Comparison of ENCODE assay signal across 8 mouse cellular contexts in the genomic region with DNA sequence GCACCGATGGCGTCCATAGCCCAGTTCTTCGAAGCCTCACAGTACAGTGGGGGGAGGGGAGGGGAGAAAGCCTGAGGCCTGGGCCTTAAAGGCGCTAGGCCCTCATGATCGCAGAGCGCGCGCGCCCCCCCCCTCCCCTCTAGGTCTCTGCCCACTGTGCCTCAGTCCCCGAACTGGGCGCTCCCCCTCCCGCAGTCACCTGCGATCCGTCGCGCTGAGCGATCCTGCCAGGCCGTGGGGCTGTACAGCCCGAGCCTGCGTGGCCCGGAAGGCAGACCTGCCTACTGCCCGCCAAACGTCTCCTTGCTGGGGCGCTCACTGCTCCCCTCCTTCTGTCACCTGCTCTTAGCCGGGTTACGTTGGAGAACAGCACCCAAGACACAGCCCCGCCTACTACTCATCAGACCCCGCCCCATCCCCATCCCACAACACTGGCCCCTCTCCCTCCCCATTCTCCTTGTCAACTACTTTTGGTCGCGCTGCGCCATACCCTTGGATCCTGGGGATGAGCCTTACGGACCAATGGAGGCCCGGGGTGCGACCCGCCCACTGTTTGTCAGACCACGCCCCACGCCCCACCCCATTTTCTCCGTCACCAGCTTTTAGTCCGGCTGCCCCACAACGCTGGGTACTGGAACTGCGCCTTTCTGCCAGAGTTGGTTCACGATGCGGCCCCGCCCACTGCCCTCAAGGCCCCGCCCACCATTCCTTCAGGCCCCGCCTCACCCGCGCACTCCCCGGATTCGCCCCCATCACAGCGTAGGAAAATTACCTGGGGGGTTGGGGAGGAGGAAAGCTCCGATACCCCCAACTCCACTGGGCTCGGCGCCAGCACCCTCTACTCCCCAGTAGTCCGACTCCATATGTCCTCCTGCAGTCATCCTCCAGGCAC. TPM values are rescaled to one million over a fixed set of nuclear protein-coding genes. Genes with fewer than 3 reads are reported as not detected.
DNase-seq lines count a peak whose midpoint lies in the region; ATAC-seq lines count a peak whose summit lies in the region.

No protein-coding gene starts in this region.

- DNase-seq in MN1 (ENCODE audit: low spot score), result peak; percentile 98
- DNase-seq in cerebellum, adult 9-11 months, result peak; percentile 98
- DNase-seq in frontal cortex, adult 2 months (ENCODE audit: extremely low spot score in 1 of 2, low spot score in 1 of 2), result peak; percentile 99
- DNase-seq in hindbrain, embryonic 11.5 days (ENCODE audit: low spot score), result peak; percentile 97
- DNase-seq in layer of hippocampus, postnatal 14 days (ENCODE audit: low spot score in 2 of 2), result peak; percentile 96 to 99
- DNase-seq in lung, postnatal 14 days, result peak; percentile 91
- peak; percentile 83 for DNase-seq in retina, adult 2 months (ENCODE audit: low read depth, low spot score)
- peak; percentile 90 to 91 for DNase-seq in thymus, postnatal 36 days

- no peaks in the 10 kb centered on the region for H3K9me3 ChIP-seq in hindbrain, embryonic 11.5 days (ENCODE audit: control insufficient read depth, low read length)

- WGBS in hindbrain, embryonic 11.5 days, result under 1% methylated on average over 44 of the region's 55 CpGs

- H3K27ac ChIP-seq in hindbrain, embryonic 11.5 days (ENCODE audit: low read depth, low read length), result peak overlapping the region; percentile 91

- H3K27me3 ChIP-seq in hindbrain, embryonic 11.5 days (ENCODE audit: control insufficient read depth, insufficient read depth, low read length), result peaks cover 38% of the 10 kb centered on the region

- peak; percentile 92 for ATAC-seq in hindbrain, embryonic 11.5 days (ENCODE audit: low FRiP score)

- H3K4me1 ChIP-seq in hindbrain, embryonic 11.5 days (replicated peaks; ENCODE audit: control insufficient read depth, insufficient read depth, low read length), result peaks cover 14% of the 10 kb centered on the region

- peak overlapping the region; percentile 93 for H3K4me2 ChIP-seq in hindbrain, embryonic 11.5 days (replicated peaks; ENCODE audit: low read depth, low read length)

- H3K36me3 ChIP-seq in hindbrain, embryonic 11.5 days (ENCODE audit: control insufficient read depth, insufficient read depth, low read length), result peaks cover 5% of the 10 kb centered on the region; the same call in 1 of the 2 replicates

- H3K4me3 ChIP-seq in hindbrain, embryonic 11.5 days (ENCODE audit: low read depth, low read length), result peak overlapping the region; percentile 73

- H3K9ac ChIP-seq in hindbrain, embryonic 11.5 days (ENCODE audit: low read depth, low read length), result peak overlapping the region; percentile 85

RNA-seq across cellular contexts. Expression of gene Fbxo44, which starts 0.5 kb away (rescaled TPM):
- 206 and 213 TPM in 2 replicates for polyA plus RNA-seq in frontal cortex, adult 2 months (2012; rRNA removed)
- polyA plus RNA-seq in hindbrain, embryonic 11.5 days (2014; fragmentation: Nextera tagmentation; extraction: Ambion mirVana), result 82.2 and 82.5 TPM in 2 replicates
- total RNA-seq in layer of hippocampus, postnatal 14 days (2021), result 100 to 1,000 TPM in 1 of 2 experiments, 10 to 100 TPM in 1; 98.6 to 111 TPM

RNA-seq across cellular contexts. Expression of gene Fbxo2, which starts 0.6 kb away (rescaled TPM):
- 105 and 116 TPM in 2 replicates for polyA plus RNA-seq in frontal cortex, adult 2 months (2012; rRNA removed)
- polyA plus RNA-seq in hindbrain, embryonic 11.5 days (2014; fragmentation: Nextera tagmentation; extraction: Ambion mirVana), result 3.0 and 3.2 TPM in 2 replicates
- 10 to 100 TPM; 65.2 to 72.1 TPM for total RNA-seq in layer of hippocampus, postnatal 14 days (2021)

RNA-seq across cellular contexts. Expression of gene Fbxo6, which starts 7.8 kb away (rescaled TPM):
- polyA plus RNA-seq in frontal cortex, adult 2 months (2012; rRNA removed), result 33.9 and 40.0 TPM in 2 replicates
- polyA plus RNA-seq in hindbrain, embryonic 11.5 days (2014; fragmentation: Nextera tagmentation; extraction: Ambion mirVana), result 14.6 and 15.5 TPM in 2 replicates
- total RNA-seq in layer of hippocampus, postnatal 14 days (2021), result 10 to 100 TPM; 24.6 to 27.4 TPM

RNA-seq across cellular contexts. Expression of gene Draxin, which starts 29.3 kb away (rescaled TPM):
- polyA plus RNA-seq in frontal cortex, adult 2 months (2012; rRNA removed), result 0.97 and 1.2 TPM in 2 replicates
- polyA plus RNA-seq in hindbrain, embryonic 11.5 days (2014; fragmentation: Nextera tagmentation; extraction: Ambion mirVana), result 12.8 and 13.8 TPM in 2 replicates
- total RNA-seq in layer of hippocampus, postnatal 14 days (2021), result 1 to 10 TPM; 4.8 to 5.6 TPM

RNA-seq across cellular contexts. Expression of gene Mad2l2, which starts 29.6 kb away (rescaled TPM):
- polyA plus RNA-seq in frontal cortex, adult 2 months (2012; rRNA removed), result 24.8 and 27.8 TPM in 2 replicates
- 82.5 and 88.2 TPM in 2 replicates for polyA plus RNA-seq in hindbrain, embryonic 11.5 days (2014; fragmentation: Nextera tagmentation; extraction: Ambion mirVana)
- 10 to 100 TPM; 19.8 to 22.1 TPM for total RNA-seq in layer of hippocampus, postnatal 14 days (2021)

Comparison
In these comparisons a context has a peak if more than half of its experiments do, and no peak if none do; other contexts are left out.
1. Peak in every context shown above with its lines: DNase-seq, ATAC-seq, H3K4me3 ChIP-seq and H3K27ac ChIP-seq.
2. RNA of gene Fbxo2, which starts 0.6 kb away (polyA plus RNA-seq): 105 to 116 TPM in frontal cortex, adult 2 months; 3.0 to 3.2 TPM in hindbrain, embryonic 11.5 days; every median in the first group is over 10 times any median in the second.